ENCODE assay signal across 8 mouse cellular contexts in genomic region chr16:39984205-39984634, GRCm38 (mm10). TPM values are rescaled to one million over a fixed set of nuclear protein-coding genes. Genes with fewer than 3 reads are reported as not detected.
DNase-seq lines count a peak whose midpoint lies in the region; ATAC-seq and TF ChIP-seq lines count a peak whose summit lies in the region.

Gene Lsamp, plus strand, starts transcription at chr16:39984361.

- peak; percentile 89 for DNase-seq in hindbrain, embryonic 14.5 days (ENCODE audit: low spot score)
- DNase-seq in layer of hippocampus, postnatal 25 days (ENCODE audit: extremely low spot score in 1 of 2, low spot score in 1 of 2) = peak; percentile 83 to 92
- DNase-seq in lung, postnatal 0 days (ENCODE audit: low spot score) = peak; percentile 69
- peak; percentile 88 for DNase-seq in right cerebral cortex, adult 18-20 months

- H3K4me3 ChIP-seq in E14TG2a.4 (replicated peaks; ENCODE audit: low read length) = peak within 1 kb of the TSS; percentile 78
- peak within 1 kb of the TSS; percentile 31 for H3K4me3 ChIP-seq in brown adipose tissue, adult 24 weeks (ENCODE audit: insufficient read depth, low read depth, low read length)
- peak within 1 kb of the TSS; percentile 61 for H3K4me3 ChIP-seq in forebrain, embryonic 12.5 days (replicated peaks)
- H3K4me3 ChIP-seq in hindbrain, embryonic 14.5 days (replicated peaks; ENCODE audit: low read length) = peak within 1 kb of the TSS; percentile 56
- peak within 1 kb of the TSS; percentile 31 for H3K4me3 ChIP-seq in lung, postnatal 0 days (ENCODE audit: low read depth, low read length)

- no peaks in the 10 kb centered on the region for H3K36me3 ChIP-seq in E14TG2a.4 (ENCODE audit: insufficient read depth, low read length)
- H3K36me3 ChIP-seq in forebrain, embryonic 12.5 days (replicated peaks) = no peaks in the 10 kb centered on the region
- H3K36me3 ChIP-seq in hindbrain, embryonic 14.5 days (replicated peaks; ENCODE audit: control insufficient read depth, insufficient read depth) = no peaks in the 10 kb centered on the region
- H3K36me3 ChIP-seq in lung, postnatal 0 days (ENCODE audit: insufficient read depth, low read length) = no peaks in the 10 kb centered on the region

- TF ChIP-seq CTCF in E14TG2a.4 (conservative IDR thresholded peaks at IDR 0.05; ENCODE audit: low read length) = peak; percentile 70
- TF ChIP-seq CTCF in lung, postnatal 0 days (IDR thresholded peaks at IDR 0.05) = peak; percentile 69

- under 1% methylated on average over 24 of the region's 24 CpGs for WGBS in forebrain, embryonic 12.5 days
- under 1% methylated on average over 24 of the region's 24 CpGs for WGBS in hindbrain, embryonic 14.5 days
- WGBS in lung, postnatal 0 days = 2% methylated on average over 24 of the region's 24 CpGs

- H3K9me3 ChIP-seq in E14TG2a.4 (ENCODE audit: low read length) = no peaks in the 10 kb centered on the region
- H3K9me3 ChIP-seq in forebrain, embryonic 12.5 days = no peaks in the 10 kb centered on the region
- no peaks in the 10 kb centered on the region for H3K9me3 ChIP-seq in hindbrain, embryonic 14.5 days (ENCODE audit: control insufficient read depth, low read length)
- no peaks in the 10 kb centered on the region for H3K9me3 ChIP-seq in lung, postnatal 0 days (ENCODE audit: low read length)

- H3K4me1 ChIP-seq in E14TG2a.4 (replicated peaks; ENCODE audit: low read depth, low read length) = no peaks in the 10 kb centered on the region
- H3K4me1 ChIP-seq in brown adipose tissue, adult 24 weeks (ENCODE audit: control insufficient read depth, insufficient read depth, insufficient read length, low read length) = no peaks in the 10 kb centered on the region; the same call in 1 of the 2 replicates
- peaks cover 7% of the 10 kb centered on the region for H3K4me1 ChIP-seq in forebrain, embryonic 12.5 days
- H3K4me1 ChIP-seq in hindbrain, embryonic 14.5 days (replicated peaks; ENCODE audit: control insufficient read depth, insufficient read depth, low read length) = peaks cover 11% of the 10 kb centered on the region; the same call in 1 of the 2 replicates
- H3K4me1 ChIP-seq in lung, postnatal 0 days (ENCODE audit: insufficient read depth, low read depth, low read length) = peaks cover 5% of the 10 kb centered on the region; the same call in 1 of the 2 replicates

- H3K27ac ChIP-seq in brown adipose tissue, adult 24 weeks (replicated peaks; ENCODE audit: low read depth, low read length) = no peak within 1 kb of the TSS
- peak within 1 kb of the TSS; percentile 50; the same call in 1 of the 2 replicates for H3K27ac ChIP-seq in forebrain, embryonic 12.5 days
- H3K27ac ChIP-seq in hindbrain, embryonic 14.5 days = peak within 1 kb of the TSS; percentile 79
- no peak within 1 kb of the TSS for H3K27ac ChIP-seq in lung, postnatal 0 days (ENCODE audit: low read length)

- H3K9ac ChIP-seq in forebrain, embryonic 12.5 days = peak within 1 kb of the TSS; percentile 64
- H3K9ac ChIP-seq in hindbrain, embryonic 14.5 days = peak within 1 kb of the TSS; percentile 73
- no peak within 1 kb of the TSS for H3K9ac ChIP-seq in lung, postnatal 0 days (replicated peaks; ENCODE audit: low read depth)

- ATAC-seq in forebrain, embryonic 12.5 days (ENCODE audit: low FRiP score) = peak; percentile 95
- ATAC-seq in hindbrain, embryonic 14.5 days (ENCODE audit: low FRiP score) = peak; percentile 93
- ATAC-seq in lung, postnatal 0 days = peak; percentile 78
- no peak for ATAC-seq in activated CD4-positive, CD25-positive, alpha-beta regulatory T cell, adult 4 months

- H3K27me3 ChIP-seq in E14TG2a.4 (ENCODE audit: insufficient read depth, low read length) = peaks cover 23% of the 10 kb centered on the region
- H3K27me3 ChIP-seq in forebrain, embryonic 12.5 days = 0 out of 2 replicates have a peak, but pooled peaks cover 3% of the 10 kb centered on the region
- no peaks in the 10 kb centered on the region for H3K27me3 ChIP-seq in hindbrain, embryonic 14.5 days (ENCODE audit: control insufficient read depth, insufficient read depth, low read length)
- H3K27me3 ChIP-seq in lung, postnatal 0 days (replicated peaks; ENCODE audit: insufficient read depth, low read length) = no peaks in the 10 kb centered on the region

- H3K4me2 ChIP-seq in forebrain, embryonic 12.5 days = peak within 1 kb of the TSS; percentile 94
- H3K4me2 ChIP-seq in hindbrain, embryonic 14.5 days (replicated peaks) = peak within 1 kb of the TSS; percentile 65
- peak within 1 kb of the TSS; percentile 68 for H3K4me2 ChIP-seq in lung, postnatal 0 days (replicated peaks; ENCODE audit: low read depth, low read length)

- no peak for TF ChIP-seq EP300 in lung, postnatal 0 days (IDR thresholded peaks at IDR 0.05)

RNA-seq across cellular contexts. Expression of gene Lsamp, which starts in this region (rescaled TPM):
- 0.36 and 1.8 TPM in 2 replicates for polyA plus RNA-seq in brown adipose tissue, adult 24 weeks (2012; ENCODE audit: insufficient read depth, insufficient read length, missing spikeins)
- 24.6 and 26.9 TPM in 2 replicates for polyA plus RNA-seq in forebrain, embryonic 12.5 days (2016; fragmentation: Nextera tagmentation; extraction: Ambion mirVana)
- polyA plus RNA-seq in hindbrain, embryonic 14.5 days (2014; fragmentation: Nextera tagmentation; extraction: Ambion mirVana) = 72.3 and 88.1 TPM in 2 replicates
- total RNA-seq in layer of hippocampus, postnatal 25 days (2021) = 100 to 1,000 TPM; 390 to 474 TPM
- 0.20 and 0.24 TPM in 2 replicates for polyA plus RNA-seq in lung, postnatal 0 days (2015; fragmentation: Nextera tagmentation; extraction: Ambion mirVana)
- polyA plus RNA-seq in activated CD4-positive, CD25-positive, alpha-beta regulatory T cell, adult 4 months (2017; shearing (Covaris generic)) = under 1 TPM in 1 of 2 experiments, not detected in 1; 0.17 TPM

Comparison
In these comparisons a context has a peak if more than half of its experiments do, and no peak if none do; other contexts are left out.
1. Peak in DNase-seq, ATAC-seq, H3K4me3 ChIP-seq and H3K4me2 ChIP-seq in lung, postnatal 0 days; RNA of the gene not detected or under 1 TPM.
2. H3K27ac ChIP-seq: peak in forebrain, embryonic 12.5 days (single experiment) and hindbrain, embryonic 14.5 days (single experiment); none in brown adipose tissue, adult 24 weeks (single experiment) and lung, postnatal 0 days (single experiment).
3. Peak in every context shown above with its lines, with median percentiles within 50 percentile points of each other: H3K4me3 ChIP-seq, H3K4me2 ChIP-seq and DNase-seq.